Mouse (Mus musculus) effector memory CD4-positive, alpha-beta T cell, adult 5 months (primary cell): ENCODE results near the gene Myh3. TPM values are rescaled to one million over a fixed set of nuclear protein-coding genes. Genes with fewer than 3 reads are reported as not detected.

Experiments used
- polyA plus RNA-seq: library from polyadenylated mRNA; unstranded; fragments of 100-300 nt; shearing (Covaris generic); gene quantifications from one replicate; pipeline ENCODE4 v1.2.1, GENCODE M21; 2017

Myh3 gene
- 0.22 TPM for polyA plus RNA-seq

DNA sequence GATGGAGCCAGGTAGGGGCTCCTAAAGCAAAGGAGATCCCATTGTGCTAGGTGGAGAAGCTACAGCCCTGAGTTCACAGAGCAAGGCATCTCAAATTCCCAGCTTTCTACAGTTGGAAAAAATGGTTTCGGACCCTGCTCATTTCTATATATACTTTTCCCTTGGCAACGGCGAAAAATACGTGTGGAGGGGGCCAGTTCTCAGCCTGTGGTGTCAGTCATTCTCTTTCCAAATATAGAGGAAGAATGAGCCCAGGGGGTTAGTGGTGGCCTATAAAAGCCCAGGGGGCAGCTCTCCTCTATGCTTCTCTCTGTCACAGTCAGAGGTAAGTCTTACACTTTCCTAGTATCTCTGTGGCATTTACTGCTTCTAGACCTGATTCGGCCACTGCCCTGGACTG is at the start of gene Myh3:
Gene Myh3, plus strand, starts transcription at position 301 of the 400 bp plus-strand sequence.

DNA sequence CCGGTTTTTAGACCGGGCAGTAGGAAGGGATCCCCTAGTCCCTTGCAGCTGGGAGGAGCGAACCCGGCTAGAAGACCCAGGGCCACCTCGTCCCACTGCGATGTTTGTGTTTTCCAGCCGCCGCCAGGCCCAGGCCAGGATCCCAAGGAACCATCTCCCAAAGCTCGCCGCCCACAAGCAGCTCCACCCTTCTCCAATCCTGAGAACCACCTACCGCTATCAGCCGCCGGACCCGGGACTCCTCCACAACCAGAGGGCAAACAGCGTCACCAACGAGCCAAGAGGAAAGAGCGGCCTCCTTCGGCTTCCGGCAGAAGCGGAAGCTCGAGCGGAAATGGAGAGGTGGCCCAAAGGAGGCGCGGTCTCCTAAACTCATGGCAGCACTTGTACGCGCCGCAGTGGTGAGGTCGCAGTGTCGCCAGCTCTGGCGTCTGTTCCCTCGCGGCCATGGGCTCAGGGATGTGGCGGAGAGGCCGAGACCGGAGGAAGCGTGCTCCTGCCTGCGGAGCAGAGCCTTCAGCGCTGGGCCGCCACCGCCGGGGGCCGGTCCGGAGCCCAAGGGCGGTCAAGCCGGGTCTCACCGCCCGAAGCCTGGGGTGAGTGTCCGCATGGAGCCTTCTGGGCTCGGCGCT is 25.7 kb upstream of the Myh3 start, which contains the start of the genes Adprm and Sco1:
Gene Adprm, minus strand, starts transcription at position 274 of the 632 bp plus-strand sequence.
Gene Sco1, plus strand, starts transcription at position 350 of the 632 bp plus-strand sequence.

Other genes with a start within 250 kb of the Myh3 start
- not detected for gene Pirt, start 166.3 kb upstream of the Myh3 start, polyA plus RNA-seq
- not detected for gene Tmem238l, start 121.7 kb upstream of the Myh3 start, polyA plus RNA-seq
- 0.55 TPM for gene Tmem220, start 53.1 kb upstream of the Myh3 start, polyA plus RNA-seq
- 49.7 TPM for gene Adprm, start 25.7 kb upstream of the Myh3 start, polyA plus RNA-seq
- 4.7 TPM for gene Sco1, start 25.6 kb upstream of the Myh3 start, polyA plus RNA-seq
- gene Myh2, start 92.7 kb downstream of the Myh3 start, polyA plus RNA-seq = not detected
- gene Myh1, start 121.8 kb downstream of the Myh3 start, polyA plus RNA-seq = not detected
- gene Myh4, start 159.7 kb downstream of the Myh3 start, polyA plus RNA-seq = not detected
- gene Myh8, start 198.8 kb downstream of the Myh3 start, polyA plus RNA-seq = not detected
- gene Myh13, start 243.4 kb downstream of the Myh3 start, polyA plus RNA-seq = 0.06 TPM